Mouse (Mus musculus): ENCODE measurements at regions not wholly inside any gene's neighbourhood (a gene's known extent, or its start where the extent isn't known, plus 50 kb on each side); places are given as distances from the start of the nearest gene placed in this dataset.

DNA sequence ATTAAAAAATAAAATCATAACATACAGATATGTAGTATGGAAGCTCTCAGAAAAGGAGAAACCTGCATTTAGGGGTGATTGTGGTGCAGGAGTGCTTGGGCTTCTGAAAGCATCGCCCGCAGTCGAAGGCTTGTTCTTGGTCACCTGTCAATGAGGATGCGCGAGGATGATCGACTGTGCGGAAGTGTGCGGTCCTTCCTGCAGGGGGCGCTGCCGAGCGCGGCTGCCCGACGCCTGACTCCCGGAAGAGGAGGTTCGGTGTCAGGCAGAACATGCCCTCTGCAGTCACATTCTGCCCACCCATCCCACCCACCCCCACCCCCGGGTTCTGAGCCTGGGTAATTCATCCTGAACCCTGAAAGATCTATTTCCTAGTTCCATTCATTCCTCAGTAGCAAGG, 133.6 kb upstream of the Kcng1 start:
- no peak for TF ChIP-seq HCFC1 (IDR thresholded peaks at IDR 0.05; ENCODE audit: borderline replicate concordance, insufficient read depth, low read length)
- no peak for TF ChIP-seq MAFK (IDR thresholded peaks at IDR 0.05; ENCODE audit: insufficient read depth, low read depth, low read length)

Measured in ES-E14 (cell line).